Comparison of ENCODE assay signal across 9 mouse cellular contexts in genomic region chr5:124001274-124001673, GRCm38 (mm10). TPM values are rescaled to one million over a fixed set of nuclear protein-coding genes. Genes with fewer than 3 reads are reported as not detected.
DNase-seq lines count a peak whose midpoint lies in the region; ATAC-seq lines count a peak whose summit lies in the region.
"Had no signal": no experiment of that assay in that cellular context is flagged by ENCODE, and none has a peak within 500 bp of the region (broad histone marks: within the 10 kb centered on the region; RNA-seq: fewer than 3 reads in every experiment).

No protein-coding gene starts in this region.

- no peak overlapping the region for H3K9ac ChIP-seq in embryonic facial prominence, embryonic 11.5 days (replicated peaks; ENCODE audit: low read length)
- H3K9ac ChIP-seq in hindbrain, embryonic 11.5 days (ENCODE audit: low read depth, low read length): no peak overlapping the region
- H3K9ac ChIP-seq in hindbrain, embryonic 14.5 days: no peak overlapping the region
- H3K9ac ChIP-seq in midbrain, embryonic 14.5 days (replicated peaks; ENCODE audit: low read length): no peak overlapping the region
- peak overlapping the region; percentile 46; the same call in 1 of the 2 replicates for H3K9ac ChIP-seq in neural tube, embryonic 13.5 days

- H3K27ac ChIP-seq in embryonic facial prominence, embryonic 11.5 days (replicated peaks; ENCODE audit: low read depth, low read length): no peak overlapping the region
- H3K27ac ChIP-seq in embryonic facial prominence, embryonic 10.5 days (replicated peaks): no peak overlapping the region
- no peak overlapping the region for H3K27ac ChIP-seq in hindbrain, embryonic 11.5 days (ENCODE audit: low read depth, low read length)
- no peak overlapping the region for H3K27ac ChIP-seq in hindbrain, embryonic 14.5 days
- H3K27ac ChIP-seq in midbrain, embryonic 10.5 days (replicated peaks): peak overlapping the region; percentile 50; the same call in 1 of the 2 replicates
- H3K27ac ChIP-seq in midbrain, embryonic 14.5 days (replicated peaks; ENCODE audit: low read depth, low read length): no peak overlapping the region; the same call in 1 of the 2 replicates
- H3K27ac ChIP-seq in neural tube, embryonic 13.5 days (replicated peaks): peak overlapping the region; percentile 33
- H3K27ac ChIP-seq: stomach, postnatal 0 days had no signal

- no peak for DNase-seq in embryonic facial prominence, embryonic 11.5 days (ENCODE audit: low spot score)
- DNase-seq in embryonic facial prominence, embryonic 10.5 days (ENCODE audit: low spot score): no peak
- no peak for DNase-seq in hindbrain, embryonic 11.5 days (ENCODE audit: low spot score)
- no peak for DNase-seq in hindbrain, embryonic 14.5 days (ENCODE audit: low spot score)
- DNase-seq in midbrain, embryonic 10.5 days (ENCODE audit: low spot score): no peak
- DNase-seq in midbrain, embryonic 14.5 days: no peak
- no peak for DNase-seq in urinary bladder, adult 2 months (ENCODE audit: low spot score)

- no peaks in the 10 kb centered on the region for H3K4me1 ChIP-seq in embryonic facial prominence, embryonic 11.5 days (ENCODE audit: control insufficient read depth, insufficient read depth, low read length)
- H3K4me1 ChIP-seq in embryonic facial prominence, embryonic 10.5 days: peaks cover 10% of the 10 kb centered on the region; the same call in 1 of the 2 replicates
- 0 out of 2 replicates have a peak, but pooled peaks cover 2% of the 10 kb centered on the region for H3K4me1 ChIP-seq in hindbrain, embryonic 11.5 days (replicated peaks; ENCODE audit: control insufficient read depth, insufficient read depth, low read length)
- no peaks in the 10 kb centered on the region; the same call in none of the 2 replicates for H3K4me1 ChIP-seq in hindbrain, embryonic 14.5 days (replicated peaks; ENCODE audit: control insufficient read depth, insufficient read depth, low read length)
- H3K4me1 ChIP-seq in midbrain, embryonic 10.5 days: peaks cover 28% of the 10 kb centered on the region
- H3K4me1 ChIP-seq in midbrain, embryonic 14.5 days (ENCODE audit: control insufficient read depth, insufficient read depth, low read length): 0 out of 2 replicates have a peak, but pooled peaks cover 3% of the 10 kb centered on the region
- peaks cover 31% of the 10 kb centered on the region for H3K4me1 ChIP-seq in neural tube, embryonic 13.5 days (replicated peaks)

- H3K27me3 ChIP-seq in embryonic facial prominence, embryonic 11.5 days (ENCODE audit: control insufficient read depth, insufficient read depth, low read length): no peaks in the 10 kb centered on the region
- no peaks in the 10 kb centered on the region for H3K27me3 ChIP-seq in embryonic facial prominence, embryonic 10.5 days (replicated peaks; ENCODE audit: low read depth, poor library complexity, severe bottlenecking)
- no peaks in the 10 kb centered on the region for H3K27me3 ChIP-seq in hindbrain, embryonic 11.5 days (ENCODE audit: control insufficient read depth, insufficient read depth, low read length)
- no peaks in the 10 kb centered on the region for H3K27me3 ChIP-seq in hindbrain, embryonic 14.5 days (ENCODE audit: control insufficient read depth, insufficient read depth, low read length)
- H3K27me3 ChIP-seq in midbrain, embryonic 10.5 days (ENCODE audit: low read depth, poor library complexity, severe bottlenecking): no peaks in the 10 kb centered on the region
- no peaks in the 10 kb centered on the region for H3K27me3 ChIP-seq in midbrain, embryonic 14.5 days (ENCODE audit: control insufficient read depth, insufficient read depth, low read length)
- H3K27me3 ChIP-seq in neural tube, embryonic 13.5 days: no peaks in the 10 kb centered on the region

- H3K9me3 ChIP-seq in embryonic facial prominence, embryonic 11.5 days (replicated peaks; ENCODE audit: control insufficient read depth, low read length): no peaks in the 10 kb centered on the region
- H3K9me3 ChIP-seq in embryonic facial prominence, embryonic 10.5 days: no peaks in the 10 kb centered on the region
- no peaks in the 10 kb centered on the region for H3K9me3 ChIP-seq in hindbrain, embryonic 11.5 days (ENCODE audit: control insufficient read depth, low read length)
- no peaks in the 10 kb centered on the region for H3K9me3 ChIP-seq in hindbrain, embryonic 14.5 days (ENCODE audit: control insufficient read depth, low read length)
- H3K9me3 ChIP-seq in midbrain, embryonic 10.5 days (replicated peaks): no peaks in the 10 kb centered on the region
- H3K9me3 ChIP-seq in midbrain, embryonic 14.5 days (ENCODE audit: control insufficient read depth, low read length): no peaks in the 10 kb centered on the region
- H3K9me3 ChIP-seq in neural tube, embryonic 13.5 days: no peaks in the 10 kb centered on the region

- H3K36me3 ChIP-seq in embryonic facial prominence, embryonic 11.5 days (replicated peaks; ENCODE audit: control insufficient read depth, insufficient read depth, low read depth, low read length): peaks cover 9% of the 10 kb centered on the region
- peaks cover 65% of the 10 kb centered on the region for H3K36me3 ChIP-seq in embryonic facial prominence, embryonic 10.5 days (replicated peaks)
- 0 out of 2 replicates have a peak, but pooled peaks cover 8% of the 10 kb centered on the region for H3K36me3 ChIP-seq in hindbrain, embryonic 11.5 days (ENCODE audit: control insufficient read depth, insufficient read depth, low read length)
- H3K36me3 ChIP-seq in hindbrain, embryonic 14.5 days (replicated peaks; ENCODE audit: control insufficient read depth, insufficient read depth): peaks cover 50% of the 10 kb centered on the region
- peaks cover 39% of the 10 kb centered on the region for H3K36me3 ChIP-seq in midbrain, embryonic 10.5 days
- H3K36me3 ChIP-seq in midbrain, embryonic 14.5 days (ENCODE audit: control insufficient read depth, insufficient read depth, low read length): peaks cover 42% of the 10 kb centered on the region
- peaks cover 41% of the 10 kb centered on the region for H3K36me3 ChIP-seq in neural tube, embryonic 13.5 days

- no peak overlapping the region for H3K4me3 ChIP-seq in embryonic facial prominence, embryonic 11.5 days (ENCODE audit: low read depth, low read length)
- no peak overlapping the region for H3K4me3 ChIP-seq in embryonic facial prominence, embryonic 10.5 days
- H3K4me3 ChIP-seq in hindbrain, embryonic 11.5 days (ENCODE audit: low read depth, low read length): no peak overlapping the region
- H3K4me3 ChIP-seq in hindbrain, embryonic 14.5 days (replicated peaks; ENCODE audit: low read length): no peak overlapping the region
- H3K4me3 ChIP-seq in midbrain, embryonic 10.5 days: no peak overlapping the region
- H3K4me3 ChIP-seq in midbrain, embryonic 14.5 days (replicated peaks; ENCODE audit: low read depth, low read length): no peak overlapping the region
- no peak overlapping the region for H3K4me3 ChIP-seq in neural tube, embryonic 13.5 days

- 69% methylated on average over 9 of the region's 9 CpGs for WGBS in embryonic facial prominence, embryonic 11.5 days
- WGBS in embryonic facial prominence, embryonic 10.5 days: 67% methylated on average over 9 of the region's 9 CpGs
- 70% methylated on average over 9 of the region's 9 CpGs for WGBS in hindbrain, embryonic 11.5 days
- 55% methylated on average over 9 of the region's 9 CpGs for WGBS in hindbrain, embryonic 14.5 days
- 69% methylated on average over 9 of the region's 9 CpGs for WGBS in midbrain, embryonic 10.5 days
- WGBS in midbrain, embryonic 14.5 days: 62% methylated on average over 9 of the region's 9 CpGs
- 63% methylated on average over 9 of the region's 9 CpGs for WGBS in neural tube, embryonic 13.5 days

- 0 out of 2 replicates have a peak, but pooled peaks have one; percentile 15 for ATAC-seq in embryonic facial prominence, embryonic 11.5 days (replicated peaks; ENCODE audit: insufficient number of reproducible peaks, low FRiP score, low TSS enrichment, low read depth)
- 0 out of 2 replicates have a peak, but pooled peaks have one; percentile 13 for ATAC-seq in hindbrain, embryonic 11.5 days (ENCODE audit: low FRiP score)
- ATAC-seq in hindbrain, embryonic 14.5 days (ENCODE audit: low FRiP score): no peak
- no peak; the same call in 1 of the 2 replicates for ATAC-seq in midbrain, embryonic 14.5 days (ENCODE audit: low FRiP score, low TSS enrichment)
- ATAC-seq in neural tube, embryonic 13.5 days (ENCODE audit: low read depth): peak; percentile 9; the same call in 1 of the 2 replicates

- H3K4me2 ChIP-seq in embryonic facial prominence, embryonic 11.5 days (ENCODE audit: low read depth, low read length): no peak overlapping the region
- no peak overlapping the region for H3K4me2 ChIP-seq in hindbrain, embryonic 11.5 days (replicated peaks; ENCODE audit: low read depth, low read length)
- no peak overlapping the region for H3K4me2 ChIP-seq in hindbrain, embryonic 14.5 days (replicated peaks)
- H3K4me2 ChIP-seq in midbrain, embryonic 14.5 days (ENCODE audit: low read length): no peak overlapping the region
- H3K4me2 ChIP-seq in neural tube, embryonic 13.5 days: no peak overlapping the region

RNA-seq across cellular contexts. Expression of gene Hip1r, which starts 27.8 kb away (rescaled TPM):
- 3.0 and 5.0 TPM in 2 replicates for polyA plus RNA-seq in embryonic facial prominence, embryonic 11.5 days (2014; fragmentation: Nextera tagmentation; extraction: Ambion mirVana)
- 8.5 and 10.7 TPM in 2 replicates for polyA plus RNA-seq in embryonic facial prominence, embryonic 10.5 days (2016; fragmentation: Nextera tagmentation; extraction: Ambion mirVana)
- 6.0 and 9.7 TPM in 2 replicates for polyA plus RNA-seq in hindbrain, embryonic 11.5 days (2014; fragmentation: Nextera tagmentation; extraction: Ambion mirVana)
- polyA plus RNA-seq in hindbrain, embryonic 14.5 days (2014; fragmentation: Nextera tagmentation; extraction: Ambion mirVana): 22.4 and 27.9 TPM in 2 replicates
- 6.6 and 9.2 TPM in 2 replicates for polyA plus RNA-seq in midbrain, embryonic 10.5 days (2016; fragmentation: Nextera tagmentation; extraction: Ambion mirVana)
- 22.5 and 24.7 TPM in 2 replicates for polyA plus RNA-seq in midbrain, embryonic 14.5 days (2014; fragmentation: Nextera tagmentation; extraction: Ambion mirVana)
- 17.1 and 22.3 TPM in 2 replicates for polyA plus RNA-seq in neural tube, embryonic 13.5 days (2015; fragmentation: Nextera tagmentation; extraction: Ambion mirVana)
- polyA plus RNA-seq in urinary bladder, adult 2 months (2012; rRNA removed): 53.9 and 54.0 TPM in 2 replicates

RNA-seq across cellular contexts. Expression of gene Vps37b, which starts 30.8 kb away (rescaled TPM):
- polyA plus RNA-seq in embryonic facial prominence, embryonic 11.5 days (2014; fragmentation: Nextera tagmentation; extraction: Ambion mirVana): 29.2 and 31.3 TPM in 2 replicates
- polyA plus RNA-seq in embryonic facial prominence, embryonic 10.5 days (2016; fragmentation: Nextera tagmentation; extraction: Ambion mirVana): 43.8 and 47.6 TPM in 2 replicates
- 38.3 and 48.8 TPM in 2 replicates for polyA plus RNA-seq in hindbrain, embryonic 11.5 days (2014; fragmentation: Nextera tagmentation; extraction: Ambion mirVana)
- polyA plus RNA-seq in hindbrain, embryonic 14.5 days (2014; fragmentation: Nextera tagmentation; extraction: Ambion mirVana): 59.5 and 61.7 TPM in 2 replicates
- polyA plus RNA-seq in midbrain, embryonic 10.5 days (2016; fragmentation: Nextera tagmentation; extraction: Ambion mirVana): 58.1 and 69.2 TPM in 2 replicates
- 58.0 and 72.4 TPM in 2 replicates for polyA plus RNA-seq in midbrain, embryonic 14.5 days (2014; fragmentation: Nextera tagmentation; extraction: Ambion mirVana)
- polyA plus RNA-seq in neural tube, embryonic 13.5 days (2015; fragmentation: Nextera tagmentation; extraction: Ambion mirVana): 77.5 and 78.5 TPM in 2 replicates
- polyA plus RNA-seq in urinary bladder, adult 2 months (2012; rRNA removed): 34.2 and 38.8 TPM in 2 replicates

Comparison
In these comparisons a context has a peak if more than half of its experiments do, and no peak if none do; other contexts are left out.
1. ATAC-seq: peak in embryonic facial prominence, embryonic 11.5 days (single experiment), hindbrain, embryonic 11.5 days (single experiment) and neural tube, embryonic 13.5 days (single experiment); none in hindbrain, embryonic 14.5 days (single experiment) and midbrain, embryonic 14.5 days (single experiment).
2. H3K27ac ChIP-seq: peak in midbrain, embryonic 10.5 days (single experiment) and neural tube, embryonic 13.5 days (single experiment); none in embryonic facial prominence, embryonic 11.5 days (single experiment), embryonic facial prominence, embryonic 10.5 days (single experiment), hindbrain, embryonic 11.5 days (single experiment), hindbrain, embryonic 14.5 days (single experiment) and midbrain, embryonic 14.5 days (single experiment).